Mouse (Mus musculus): Measurements from ENCODE around the gene Eef1g. TPM values are rescaled to one million over a fixed set of nuclear protein-coding genes. Genes with fewer than 3 reads are reported as not detected.
A peak's percentile ranks its signal among the peaks of the same experiment; 100 is the strongest.

The Eef1g gene
- polyA plus RNA-seq, 1 experiment = 129 TPM

DNA sequence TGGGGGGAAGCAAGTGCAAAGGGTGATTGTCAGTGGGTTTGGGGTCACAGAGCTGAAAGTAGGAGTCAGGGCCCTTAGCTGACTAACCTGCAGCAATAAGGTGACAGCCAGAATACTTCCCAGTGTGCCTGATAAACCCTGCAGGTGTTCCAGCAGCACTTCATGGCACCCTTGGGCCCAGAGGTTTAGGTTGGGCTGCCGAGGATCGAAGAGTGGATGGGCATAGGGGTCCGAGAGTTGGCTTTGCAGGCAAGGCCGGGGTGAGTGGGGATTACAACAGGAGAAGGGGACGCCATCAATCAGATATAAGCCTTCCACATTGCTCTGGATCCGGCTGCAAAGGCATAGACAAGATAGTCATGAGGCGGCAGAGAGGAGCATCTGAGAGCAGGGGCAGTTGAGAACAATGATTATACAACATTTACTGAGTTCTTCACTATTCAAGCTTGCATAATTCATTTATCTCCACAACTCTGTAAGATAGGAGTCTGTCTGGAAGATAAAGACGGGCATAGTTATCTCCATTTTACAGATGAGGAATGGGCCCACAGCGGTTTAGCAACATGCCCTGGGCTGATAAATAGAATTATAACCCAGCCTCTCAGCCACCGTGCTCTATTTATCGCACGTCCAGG is 38.8 kb upstream of the Eef1g start:
- Histone ChIP-seq H3K36me3 (ENCODE audit: control insufficient read depth, insufficient read depth, low read length) (peaks cover 7% of the 10 kb centered on the region; the same call in 1 of the 2 replicates), H3K4me1 (ENCODE audit: control insufficient read depth, insufficient read depth, insufficient read length, low read length) (peaks cover 9% of the 10 kb centered on the region), H3K27ac (ENCODE audit: insufficient read depth, low read depth, low read length) (no peak overlapping the region), H3K4me3 (ENCODE audit: low read depth, low read length) (no peak overlapping the region), H3K27me3 (ENCODE audit: control insufficient read depth, insufficient read depth, low read length) (no peaks in the 10 kb centered on the region)
- TF ChIP-seq CTCF (IDR thresholded peaks at IDR 0.05; ENCODE audit: extremely low read depth, insufficient read length, insufficient replicate concordance, low read depth, low read length) = no peak
- no peak for TF ChIP-seq POLR2A (IDR thresholded peaks at IDR 0.05; ENCODE audit: low read depth, low read length)
- WGBS = 88% methylated on average over 12 of the region's 12 CpGs

GRCm38 (mm10) chr19:8928689-8929223 is 38.1 kb upstream of the Eef1g start:
- Histone ChIP-seq H3K36me3 (ENCODE audit: control insufficient read depth, insufficient read depth, low read length) (peaks cover 7% of the 10 kb centered on the region; the same call in 1 of the 2 replicates), H3K4me3 (ENCODE audit: low read depth, low read length) (peak overlapping the region; percentile 95), H3K4me1 (ENCODE audit: control insufficient read depth, insufficient read depth, insufficient read length, low read length) (peaks cover 9% of the 10 kb centered on the region), H3K27ac (ENCODE audit: insufficient read depth, low read depth, low read length) (peak overlapping the region; percentile 77; the same call in 1 of the 2 replicates), H3K27me3 (ENCODE audit: control insufficient read depth, insufficient read depth, low read length) (no peaks in the 10 kb centered on the region)
- WGBS = 28% methylated on average over 16 of the region's 16 CpGs
- TF ChIP-seq CTCF (IDR thresholded peaks at IDR 0.05; ENCODE audit: extremely low read depth, insufficient read length, insufficient replicate concordance, low read depth, low read length) (no peak), POLR2A (IDR thresholded peaks at IDR 0.05; ENCODE audit: low read depth, low read length) (no peak)

- 0 out of 2 replicates have a peak, but pooled peaks have one; percentile 49 for TF ChIP-seq POLR2A (IDR thresholded peaks at IDR 0.05; ENCODE audit: low read depth, low read length)
- TF ChIP-seq CTCF (IDR thresholded peaks at IDR 0.05; ENCODE audit: extremely low read depth, insufficient read length, insufficient replicate concordance, low read depth, low read length) = no peak
- peaks cover 9% of the 10 kb centered on the region; the same call in 1 of the 2 replicates for H3K36me3 ChIP-seq (ENCODE audit: control insufficient read depth, insufficient read depth, low read length)
- H3K27me3 ChIP-seq (ENCODE audit: control insufficient read depth, insufficient read depth, low read length) = no peaks in the 10 kb centered on the region
- WGBS = under 1% methylated on average over 73 of the region's 74 CpGs
- peaks cover 9% of the 10 kb centered on the region for H3K4me1 ChIP-seq (ENCODE audit: control insufficient read depth, insufficient read depth, insufficient read length, low read length)
- H3K27ac ChIP-seq (ENCODE audit: insufficient read depth, low read depth, low read length) = peak within 1 kb of the TSS; percentile 77
- peak within 1 kb of the TSS; percentile 95 for H3K4me3 ChIP-seq (ENCODE audit: low read depth, low read length)
These were observed 37.4 kb upstream of the Eef1g start, which contains the start of the genes Rom1 and Eml3 for GRCm38 (mm10) chr19:8929224-8930088. TSS of gene Rom1 (minus strand) at chr19:8929356. TSS of gene Eml3 (plus strand) at chr19:8929552.

GRCm38 (mm10) chr19:8930117-8930516 is 36.7 kb upstream of the Eef1g start:
- H3K27me3 ChIP-seq (ENCODE audit: control insufficient read depth, insufficient read depth, low read length) = no peaks in the 10 kb centered on the region
- H3K4me3 ChIP-seq (ENCODE audit: low read depth, low read length) = peak overlapping the region; percentile 95
- TF ChIP-seq CTCF (IDR thresholded peaks at IDR 0.05; ENCODE audit: extremely low read depth, insufficient read length, insufficient replicate concordance, low read depth, low read length) (no peak), POLR2A (IDR thresholded peaks at IDR 0.05; ENCODE audit: low read depth, low read length) (no peak)
- H3K4me1 ChIP-seq (ENCODE audit: control insufficient read depth, insufficient read depth, insufficient read length, low read length) = peaks cover 9% of the 10 kb centered on the region
- peaks cover 14% of the 10 kb centered on the region; the same call in 1 of the 2 replicates for H3K36me3 ChIP-seq (ENCODE audit: control insufficient read depth, insufficient read depth, low read length)
- 3% methylated on average over 11 of the region's 11 CpGs for WGBS
- 0 out of 2 replicates have a peak overlapping the region, but pooled peaks have one; percentile 77 for H3K27ac ChIP-seq (ENCODE audit: insufficient read depth, low read depth, low read length)

DNA sequence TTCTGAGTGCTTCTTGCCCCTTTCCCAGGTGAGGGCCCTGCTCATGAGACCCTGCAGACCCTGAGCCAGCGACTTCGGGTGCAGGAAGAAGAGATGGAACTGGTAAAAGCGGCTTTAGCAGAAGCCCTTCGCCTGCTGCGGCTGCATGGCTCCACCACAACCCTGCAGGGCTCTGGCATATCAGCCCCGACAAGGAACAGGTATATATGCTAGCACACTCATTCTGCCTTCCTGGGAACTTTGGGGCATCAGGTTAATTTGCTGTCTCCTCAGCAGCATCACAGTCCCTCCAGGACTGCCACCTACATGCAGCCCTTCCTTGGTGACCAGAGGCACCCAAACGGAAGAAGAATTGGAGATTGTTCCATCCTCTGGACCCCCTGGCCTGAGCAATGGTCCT is 36.1 kb upstream of the Eef1g start:
- H3K27me3 ChIP-seq (ENCODE audit: control insufficient read depth, insufficient read depth, low read length) = no peaks in the 10 kb centered on the region
- H3K4me3 ChIP-seq (ENCODE audit: low read depth, low read length) = peak overlapping the region; percentile 95; the same call in 1 of the 2 replicates
- peaks cover 9% of the 10 kb centered on the region for H3K4me1 ChIP-seq (ENCODE audit: control insufficient read depth, insufficient read depth, insufficient read length, low read length)
- WGBS = 83% methylated on average over 7 of the region's 7 CpGs
- no peak overlapping the region for H3K27ac ChIP-seq (ENCODE audit: insufficient read depth, low read depth, low read length)
- TF ChIP-seq CTCF (IDR thresholded peaks at IDR 0.05; ENCODE audit: extremely low read depth, insufficient read length, insufficient replicate concordance, low read depth, low read length) (no peak), POLR2A (IDR thresholded peaks at IDR 0.05; ENCODE audit: low read depth, low read length) (no peak)
- peaks cover 15% of the 10 kb centered on the region; the same call in 1 of the 2 replicates for H3K36me3 ChIP-seq (ENCODE audit: control insufficient read depth, insufficient read depth, low read length)

GRCm38 (mm10) chr19:8936736-8937135 is 30.1 kb upstream of the Eef1g start:
- Histone ChIP-seq H3K36me3 (ENCODE audit: control insufficient read depth, insufficient read depth, low read length) (peaks cover 30% of the 10 kb centered on the region), H3K4me3 (ENCODE audit: low read depth, low read length) (no peak overlapping the region), H3K27ac (ENCODE audit: insufficient read depth, low read depth, low read length) (no peak overlapping the region), H3K27me3 (ENCODE audit: control insufficient read depth, insufficient read depth, low read length) (no peaks in the 10 kb centered on the region), H3K4me1 (ENCODE audit: control insufficient read depth, insufficient read depth, insufficient read length, low read length) (peaks cover 7% of the 10 kb centered on the region; the same call in 1 of the 2 replicates)
- TF ChIP-seq CTCF (IDR thresholded peaks at IDR 0.05; ENCODE audit: extremely low read depth, insufficient read length, insufficient replicate concordance, low read depth, low read length) = no peak
- no peak for TF ChIP-seq POLR2A (IDR thresholded peaks at IDR 0.05; ENCODE audit: low read depth, low read length)
- WGBS = 52% methylated on average over 2 of the region's 2 CpGs
